Mouse (Mus musculus): Measurements from ENCODE around the gene Cox17. TPM values are rescaled to one million over a fixed set of nuclear protein-coding genes. Genes with fewer than 3 reads are reported as not detected.

Gene Cox17
- polyA plus RNA-seq, 1 experiment, result 53.2 TPM

GRCm38 (mm10) chr16:38376163-38376840 lies 29.5 kb downstream of the Cox17 start:
- Histone ChIP-seq H3K27me3 (ENCODE audit: control insufficient read depth, insufficient read depth, low read length) (no peaks in the 10 kb centered on the region), H3K4me3 (ENCODE audit: control insufficient read depth, low read depth, low read length) (no peak overlapping the region), H3K4me1 (ENCODE audit: control insufficient read depth, insufficient read depth, low read length) (peaks cover 12% of the 10 kb centered on the region), H3K36me3 (ENCODE audit: control insufficient read depth, insufficient read depth, low read length) (no peaks in the 10 kb centered on the region), H3K27ac (ENCODE audit: control insufficient read depth, insufficient read depth, low read depth, low read length) (no peak overlapping the region)
- TF ChIP-seq POLR2A (IDR thresholded peaks at IDR 0.05; ENCODE audit: control insufficient read depth, low read depth, low read length) (no peak), CTCF (IDR thresholded peaks at IDR 0.05; ENCODE audit: control insufficient read depth, insufficient read depth, insufficient replicate concordance, low read depth, low read length) (no peak)

GRCm38 (mm10) chr16:38376841-38377249 lies 30.1 kb downstream of the Cox17 start:
- H3K27ac ChIP-seq (ENCODE audit: control insufficient read depth, insufficient read depth, low read depth, low read length), result no peak overlapping the region
- H3K27me3 ChIP-seq (ENCODE audit: control insufficient read depth, insufficient read depth, low read length), result no peaks in the 10 kb centered on the region
- TF ChIP-seq POLR2A (IDR thresholded peaks at IDR 0.05; ENCODE audit: control insufficient read depth, low read depth, low read length), result no peak
- TF ChIP-seq CTCF (IDR thresholded peaks at IDR 0.05; ENCODE audit: control insufficient read depth, insufficient read depth, insufficient replicate concordance, low read depth, low read length), result no peak
- H3K4me1 ChIP-seq (ENCODE audit: control insufficient read depth, insufficient read depth, low read length), result peaks cover 12% of the 10 kb centered on the region
- H3K36me3 ChIP-seq (ENCODE audit: control insufficient read depth, insufficient read depth, low read length), result no peaks in the 10 kb centered on the region
- H3K4me3 ChIP-seq (ENCODE audit: control insufficient read depth, low read depth, low read length), result no peak overlapping the region

GRCm38 (mm10) chr16:38377546-38377945 lies 30.8 kb downstream of the Cox17 start:
- TF ChIP-seq POLR2A (IDR thresholded peaks at IDR 0.05; ENCODE audit: control insufficient read depth, low read depth, low read length) (no peak), CTCF (IDR thresholded peaks at IDR 0.05; ENCODE audit: control insufficient read depth, insufficient read depth, insufficient replicate concordance, low read depth, low read length) (no peak)
- no peak overlapping the region for H3K4me3 ChIP-seq (ENCODE audit: control insufficient read depth, low read depth, low read length)
- H3K27me3 ChIP-seq (ENCODE audit: control insufficient read depth, insufficient read depth, low read length), result no peaks in the 10 kb centered on the region
- peaks cover 12% of the 10 kb centered on the region for H3K4me1 ChIP-seq (ENCODE audit: control insufficient read depth, insufficient read depth, low read length)
- no peak overlapping the region for H3K27ac ChIP-seq (ENCODE audit: control insufficient read depth, insufficient read depth, low read depth, low read length)
- no peaks in the 10 kb centered on the region for H3K36me3 ChIP-seq (ENCODE audit: control insufficient read depth, insufficient read depth, low read length)

- Histone ChIP-seq H3K36me3 (ENCODE audit: control insufficient read depth, insufficient read depth, low read length) (no peaks in the 10 kb centered on the region), H3K4me1 (ENCODE audit: control insufficient read depth, insufficient read depth, low read length) (peaks cover 9% of the 10 kb centered on the region), H3K27me3 (ENCODE audit: control insufficient read depth, insufficient read depth, low read length) (no peaks in the 10 kb centered on the region), H3K4me3 (ENCODE audit: control insufficient read depth, low read depth, low read length) (no peak overlapping the region), H3K27ac (ENCODE audit: control insufficient read depth, insufficient read depth, low read depth, low read length) (no peak overlapping the region)
- TF ChIP-seq CTCF (IDR thresholded peaks at IDR 0.05; ENCODE audit: control insufficient read depth, insufficient read depth, insufficient replicate concordance, low read depth, low read length) (no peak), POLR2A (IDR thresholded peaks at IDR 0.05; ENCODE audit: control insufficient read depth, low read depth, low read length) (no peak)
These were observed 31.8 kb downstream of the Cox17 start for GRCm38 (mm10) chr16:38378591-38378990.

- H3K4me1 ChIP-seq (ENCODE audit: control insufficient read depth, insufficient read depth, low read length), result peaks cover 4% of the 10 kb centered on the region
- H3K36me3 ChIP-seq (ENCODE audit: control insufficient read depth, insufficient read depth, low read length), result no peaks in the 10 kb centered on the region
- no peak for TF ChIP-seq CTCF (IDR thresholded peaks at IDR 0.05; ENCODE audit: control insufficient read depth, insufficient read depth, insufficient replicate concordance, low read depth, low read length)
- no peak for TF ChIP-seq POLR2A (IDR thresholded peaks at IDR 0.05; ENCODE audit: control insufficient read depth, low read depth, low read length)
- H3K27ac ChIP-seq (ENCODE audit: control insufficient read depth, insufficient read depth, low read depth, low read length), result no peak overlapping the region
- H3K4me3 ChIP-seq (ENCODE audit: control insufficient read depth, low read depth, low read length), result no peak overlapping the region
- no peaks in the 10 kb centered on the region for H3K27me3 ChIP-seq (ENCODE audit: control insufficient read depth, insufficient read depth, low read length)
These were observed 32.3 kb downstream of the Cox17 start for GRCm38 (mm10) chr16:38379088-38379487.

GRCm38 (mm10) chr16:38379493-38379892 lies 32.7 kb downstream of the Cox17 start:
- H3K4me3 ChIP-seq (ENCODE audit: control insufficient read depth, low read depth, low read length), result no peak overlapping the region
- peaks cover 3% of the 10 kb centered on the region for H3K4me1 ChIP-seq (ENCODE audit: control insufficient read depth, insufficient read depth, low read length)
- no peak overlapping the region for H3K27ac ChIP-seq (ENCODE audit: control insufficient read depth, insufficient read depth, low read depth, low read length)
- TF ChIP-seq CTCF (IDR thresholded peaks at IDR 0.05; ENCODE audit: control insufficient read depth, insufficient read depth, insufficient replicate concordance, low read depth, low read length) (no peak), POLR2A (IDR thresholded peaks at IDR 0.05; ENCODE audit: control insufficient read depth, low read depth, low read length) (no peak)
- H3K36me3 ChIP-seq (ENCODE audit: control insufficient read depth, insufficient read depth, low read length), result no peaks in the 10 kb centered on the region
- H3K27me3 ChIP-seq (ENCODE audit: control insufficient read depth, insufficient read depth, low read length), result no peaks in the 10 kb centered on the region

GRCm38 (mm10) chr16:38379926-38380325 lies 33.1 kb downstream of the Cox17 start:
- Histone ChIP-seq H3K4me1 (ENCODE audit: control insufficient read depth, insufficient read depth, low read length) (no peaks in the 10 kb centered on the region; the same call in 1 of the 2 replicates), H3K4me3 (ENCODE audit: control insufficient read depth, low read depth, low read length) (no peak overlapping the region), H3K27me3 (ENCODE audit: control insufficient read depth, insufficient read depth, low read length) (no peaks in the 10 kb centered on the region), H3K36me3 (ENCODE audit: control insufficient read depth, insufficient read depth, low read length) (no peaks in the 10 kb centered on the region), H3K27ac (ENCODE audit: control insufficient read depth, insufficient read depth, low read depth, low read length) (no peak overlapping the region)
- TF ChIP-seq CTCF (IDR thresholded peaks at IDR 0.05; ENCODE audit: control insufficient read depth, insufficient read depth, insufficient replicate concordance, low read depth, low read length), result no peak
- no peak for TF ChIP-seq POLR2A (IDR thresholded peaks at IDR 0.05; ENCODE audit: control insufficient read depth, low read depth, low read length)

Data from testis, adult 2 months (tissue).